Mouse (Mus musculus): ENCODE data around the gene Cela3a.
"Not testable (repeated sequence)": the region's sequence is repeated elsewhere in the genome, so short reads cannot be mapped to it uniquely, and the experiment has no call there.

Gene Cela3a

DNA sequence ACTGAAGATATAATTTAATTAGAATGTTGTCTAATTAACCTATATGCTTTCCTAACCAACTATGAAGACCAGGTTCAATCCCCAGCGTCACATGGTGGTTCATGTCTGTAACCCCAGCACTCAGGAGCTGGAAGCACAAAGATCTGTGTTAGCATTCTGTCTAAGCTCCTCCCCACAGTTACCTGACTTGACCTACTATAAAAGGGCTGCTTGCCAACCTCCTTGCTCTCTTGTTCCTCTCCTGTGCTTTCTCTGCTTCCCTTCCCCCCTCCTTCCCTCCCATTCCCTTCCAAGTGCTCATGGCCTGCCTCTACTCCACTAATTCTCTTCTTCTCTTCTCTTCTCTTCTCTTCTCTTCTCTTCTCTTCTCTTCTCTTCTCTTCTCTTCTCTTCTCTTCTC lies 5.3 kb upstream of the Cela3a start:
- DNase-seq (ENCODE audit: low spot score in 2 of 2), result no peak

DNA sequence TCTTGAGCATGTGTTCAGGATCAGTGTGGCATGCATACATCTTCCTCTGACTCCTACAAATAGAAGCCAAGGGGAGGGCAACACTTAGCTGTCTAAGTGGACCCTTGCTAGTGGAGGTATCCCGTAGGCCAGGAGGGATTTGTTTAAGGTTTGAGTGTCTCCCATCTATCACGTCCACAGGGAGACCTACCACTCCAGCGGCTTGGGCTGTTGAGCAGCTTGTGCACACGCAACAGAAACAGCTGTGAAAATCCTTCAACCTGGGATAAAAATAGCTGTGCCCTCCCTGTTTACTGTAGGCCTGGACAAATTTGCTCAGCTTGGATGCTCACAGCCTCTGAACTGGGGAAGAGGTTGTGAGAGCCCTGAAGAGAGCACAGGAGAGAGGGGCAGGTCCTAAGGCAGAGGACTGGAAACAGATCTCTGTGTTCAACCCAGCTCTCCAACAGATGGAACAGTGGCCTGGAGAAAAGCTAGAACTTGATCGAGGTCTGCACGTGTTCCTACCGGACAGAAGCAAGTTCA lies 2.7 kb upstream of the Cela3a start:
- DNase-seq (ENCODE audit: low spot score in 2 of 2), result not testable (repeated sequence)

DNA sequence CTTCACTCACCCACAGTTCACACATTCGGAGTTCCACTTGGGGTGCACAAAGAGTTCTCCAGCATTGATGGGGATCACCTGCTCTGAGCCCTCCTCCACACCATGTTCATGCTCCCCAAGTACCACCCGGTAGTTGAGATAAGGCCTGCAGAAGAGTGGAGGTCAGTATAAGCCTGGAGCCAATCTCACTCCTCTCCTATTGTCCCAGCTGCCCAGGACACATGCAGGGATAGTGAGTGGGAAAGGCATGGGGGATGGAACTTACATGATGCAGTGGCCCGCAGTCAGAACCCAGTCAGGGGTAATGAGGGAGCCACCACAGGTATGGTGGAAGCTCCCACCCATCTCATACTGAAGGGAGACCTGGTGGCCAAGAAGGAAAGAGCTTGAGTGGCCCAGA lies 4.0 kb downstream of the Cela3a start:
- no peak for DNase-seq (ENCODE audit: low spot score in 2 of 2)

DNA sequence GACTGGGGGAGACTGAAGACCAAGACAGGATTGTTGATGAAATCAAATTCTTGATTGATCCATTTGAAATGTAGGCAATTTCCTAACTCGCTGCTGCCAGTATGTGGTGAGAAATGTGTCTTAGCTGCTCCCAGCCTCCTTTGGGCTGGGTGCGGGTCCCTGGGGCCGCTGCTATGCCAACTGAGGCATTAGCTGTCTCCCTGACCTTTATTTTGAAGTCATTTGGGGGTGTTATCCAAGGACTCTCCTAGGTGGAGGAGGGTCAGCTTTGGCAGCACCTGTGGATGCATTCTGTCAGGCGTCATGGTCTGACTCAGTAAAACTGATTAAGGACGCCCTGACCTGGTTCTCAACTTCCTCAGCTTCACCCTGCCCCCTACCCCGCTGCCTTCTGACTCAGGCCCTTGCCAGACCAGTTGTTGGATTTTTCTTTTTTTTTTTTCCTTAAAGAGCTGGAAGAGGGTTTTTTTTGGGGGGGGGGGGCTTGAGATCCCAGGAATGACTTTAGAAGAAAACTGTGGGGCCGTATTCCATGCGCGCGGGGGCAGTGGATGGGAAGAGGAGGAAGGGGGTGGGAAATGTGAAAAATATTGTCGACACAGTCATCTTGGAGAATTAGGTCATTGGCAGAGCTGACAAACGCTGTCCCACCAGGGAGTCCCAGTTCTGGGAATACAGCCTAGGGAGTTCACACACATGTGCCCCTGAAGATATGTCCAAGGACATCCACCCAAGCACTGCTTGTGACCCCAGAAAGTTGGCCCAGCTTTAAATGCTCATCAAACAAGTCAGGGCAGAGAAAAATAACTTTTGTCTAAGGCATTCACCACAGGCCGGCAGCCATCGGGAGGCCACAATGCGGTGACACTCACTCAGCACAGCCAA lies 12.7 kb downstream of the Cela3a start:
- no peak for DNase-seq (ENCODE audit: low spot score in 2 of 2)

DNA sequence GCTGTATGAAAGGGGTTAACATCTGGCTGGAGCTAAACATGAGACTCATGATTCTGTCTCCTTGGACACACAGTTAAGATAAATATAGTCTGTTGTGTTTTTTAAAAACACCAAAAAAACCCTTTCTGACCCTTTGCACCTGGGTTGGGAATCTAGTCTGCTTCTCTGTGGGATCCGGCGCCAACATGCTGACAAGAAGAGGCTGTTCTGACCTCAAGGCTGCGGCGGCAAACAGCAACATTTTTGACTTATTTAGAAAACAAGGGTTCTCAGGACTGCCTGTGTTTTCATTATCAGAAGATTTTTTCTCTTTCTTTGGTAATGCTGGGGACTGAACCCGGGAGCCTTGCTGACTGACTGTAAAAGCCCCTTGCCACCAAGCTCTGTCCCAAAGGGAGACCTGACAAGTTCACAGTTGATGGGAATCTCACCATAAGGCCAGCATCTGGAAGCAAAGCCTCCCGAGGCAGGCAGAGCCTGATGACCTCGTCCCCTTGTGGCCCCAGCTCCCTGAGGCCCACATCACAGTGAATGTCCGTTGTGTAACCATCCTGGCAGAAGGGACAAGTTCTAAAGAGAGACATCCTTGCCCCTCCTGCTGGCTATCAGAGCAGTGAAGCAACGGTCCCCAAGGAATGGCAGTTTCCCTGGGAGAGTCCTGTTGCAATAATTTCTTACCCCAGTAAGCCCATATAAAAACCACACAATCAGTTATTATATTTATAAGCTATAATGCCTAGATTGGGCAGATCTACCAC lies 16.0 kb downstream of the Cela3a start:
- no peak for DNase-seq (ENCODE audit: low spot score in 2 of 2)

DNA sequence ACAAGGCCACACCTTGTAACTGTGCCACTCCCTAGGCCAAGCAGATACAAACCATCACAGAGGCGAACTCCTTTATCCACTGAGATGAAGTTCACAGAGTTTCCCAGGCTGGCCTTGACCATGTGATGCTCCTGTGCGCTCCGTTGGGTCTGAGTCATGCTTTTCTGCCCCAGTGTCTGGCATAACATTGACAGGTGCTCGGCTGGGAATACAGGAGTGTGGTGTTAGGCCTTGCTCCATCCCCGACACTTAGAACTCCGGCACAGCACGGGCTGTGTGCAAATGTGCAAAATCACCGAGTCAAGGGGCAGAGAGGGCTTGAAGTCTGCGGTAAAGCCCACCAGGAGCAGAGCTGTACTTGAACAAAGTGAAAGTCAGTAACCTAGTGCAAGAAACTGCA lies 16.7 kb downstream of the Cela3a start:
- no peak for DNase-seq (ENCODE audit: low spot score in 2 of 2)

DNA sequence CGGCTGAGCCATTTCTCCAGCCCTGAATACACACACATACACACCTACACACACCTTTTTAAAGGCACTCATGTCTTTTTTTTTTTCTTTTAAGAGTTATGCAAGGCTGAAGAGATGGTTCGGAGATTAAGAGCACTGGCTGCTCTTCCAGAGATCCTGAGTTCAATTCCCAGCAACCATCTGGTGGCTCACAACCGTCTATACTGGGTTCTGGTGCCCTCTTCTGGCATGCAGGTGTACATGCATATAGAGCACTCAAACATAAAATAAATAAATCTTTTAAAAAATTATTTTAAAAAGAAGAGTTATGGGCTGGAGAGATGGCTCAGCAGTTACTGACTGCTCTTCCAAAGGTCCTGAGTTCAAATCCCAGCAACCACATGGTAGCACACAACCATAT lies 18.3 kb downstream of the Cela3a start:
- no peak for DNase-seq (ENCODE audit: low spot score in 2 of 2)

DNA sequence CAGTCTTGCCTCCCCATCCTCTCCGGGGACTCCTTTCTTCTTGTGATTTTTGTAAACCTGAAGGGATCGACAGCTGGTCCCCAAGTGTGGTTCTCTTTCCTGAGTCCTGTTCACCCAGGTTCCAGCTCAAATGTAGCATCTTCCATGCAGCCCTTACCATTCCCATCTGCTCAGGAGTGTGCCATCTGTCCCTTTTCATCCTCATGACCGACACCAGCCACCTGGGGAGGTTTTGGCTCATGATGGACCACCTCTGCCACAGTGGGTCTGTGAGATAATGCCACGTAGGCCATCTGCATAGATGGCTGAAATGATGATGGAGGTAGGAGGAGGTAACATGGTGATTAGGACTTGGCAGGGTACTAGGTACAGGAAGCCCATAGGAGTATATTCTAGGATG lies 19.4 kb downstream of the Cela3a start:
- no peak for DNase-seq (ENCODE audit: low spot score in 2 of 2)

DNA sequence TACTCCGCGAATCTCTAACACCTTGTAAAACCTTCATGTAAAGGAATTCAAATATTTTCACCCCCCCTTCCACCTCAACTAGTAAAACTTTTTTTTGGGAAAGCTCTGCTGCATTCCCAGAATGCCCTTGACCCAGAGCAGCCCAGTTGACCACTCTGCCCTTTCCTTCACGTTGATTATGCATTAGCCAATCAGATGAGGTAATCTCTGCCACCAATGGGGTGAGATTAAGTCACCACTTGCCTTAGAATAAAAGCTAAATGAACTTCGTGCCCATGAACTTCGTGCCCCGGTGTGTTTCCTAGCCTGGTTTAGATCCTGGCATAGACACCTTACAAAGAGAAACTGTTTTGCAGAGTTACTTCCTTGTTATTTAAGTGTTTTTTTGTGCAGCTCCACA lies 20.6 kb downstream of the Cela3a start:
- no peak for DNase-seq (ENCODE audit: low spot score in 2 of 2)

DNA sequence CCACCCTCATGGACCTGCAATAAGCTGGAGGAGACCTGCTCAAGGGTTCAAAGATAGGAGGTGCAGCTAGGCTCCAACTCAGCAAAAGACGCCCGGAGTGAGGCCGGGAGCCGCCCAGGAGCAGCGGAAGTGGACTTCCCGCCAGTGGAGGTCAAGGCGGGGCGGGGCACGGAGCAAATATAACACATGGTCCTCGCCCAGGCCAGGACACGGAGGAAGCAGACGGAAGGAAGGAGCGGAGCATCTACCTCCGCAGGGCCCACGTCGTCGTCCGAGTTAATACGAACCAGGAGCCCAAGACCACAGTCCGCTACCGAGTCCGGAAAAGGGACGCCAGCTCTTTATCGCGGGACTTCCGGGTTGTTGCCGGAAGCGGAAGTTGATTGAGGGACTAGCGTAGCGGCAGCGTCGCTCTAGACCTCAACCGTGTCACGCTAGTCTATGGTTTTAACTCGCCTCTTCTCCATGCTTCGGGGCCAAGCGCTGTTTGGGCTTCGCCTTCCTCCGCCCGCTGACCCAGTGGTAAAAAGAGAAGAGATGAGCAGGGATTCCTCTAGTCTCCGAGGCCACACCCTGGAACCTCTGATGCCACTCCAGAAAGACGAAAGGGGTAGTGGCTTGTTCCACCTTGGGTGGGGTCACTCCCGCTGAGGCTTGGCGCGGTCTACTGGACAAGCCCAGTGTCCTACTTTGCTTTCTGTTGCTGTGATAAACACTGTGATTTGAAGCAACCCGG lies 21.4 kb downstream of the Cela3a start:
- DNase-seq (ENCODE audit: low spot score in 2 of 2), result peak; percentile 75 to 84

DNA sequence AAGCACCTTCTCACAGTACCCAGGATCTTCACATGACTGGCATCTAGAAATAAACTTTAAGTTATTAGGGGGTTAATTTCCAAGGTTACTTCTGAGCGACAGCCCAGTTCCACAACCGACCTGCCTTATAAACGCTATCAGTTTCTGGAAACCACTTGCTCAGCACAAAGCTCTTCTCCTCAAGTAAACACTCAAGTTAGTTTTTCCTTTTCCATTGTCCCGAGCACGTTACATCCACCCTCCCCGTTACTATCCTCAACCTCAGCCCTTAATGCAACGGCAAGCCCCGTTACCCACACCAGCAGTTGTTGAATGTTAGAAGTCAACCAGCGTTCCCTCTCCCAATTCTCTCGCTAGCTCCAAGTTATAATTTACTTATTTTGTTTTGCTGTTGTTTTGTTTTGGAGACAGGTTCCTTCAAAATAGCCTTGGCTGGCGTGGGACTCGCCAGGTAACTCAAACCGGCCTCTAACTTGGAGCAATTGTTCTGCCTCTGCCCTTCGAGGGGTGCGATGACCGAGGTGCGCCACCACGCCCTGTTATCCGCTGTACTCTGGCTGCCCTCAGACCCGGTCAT lies 22.0 kb downstream of the Cela3a start:
- no peak for DNase-seq (ENCODE audit: low spot score in 2 of 2)

DNA sequence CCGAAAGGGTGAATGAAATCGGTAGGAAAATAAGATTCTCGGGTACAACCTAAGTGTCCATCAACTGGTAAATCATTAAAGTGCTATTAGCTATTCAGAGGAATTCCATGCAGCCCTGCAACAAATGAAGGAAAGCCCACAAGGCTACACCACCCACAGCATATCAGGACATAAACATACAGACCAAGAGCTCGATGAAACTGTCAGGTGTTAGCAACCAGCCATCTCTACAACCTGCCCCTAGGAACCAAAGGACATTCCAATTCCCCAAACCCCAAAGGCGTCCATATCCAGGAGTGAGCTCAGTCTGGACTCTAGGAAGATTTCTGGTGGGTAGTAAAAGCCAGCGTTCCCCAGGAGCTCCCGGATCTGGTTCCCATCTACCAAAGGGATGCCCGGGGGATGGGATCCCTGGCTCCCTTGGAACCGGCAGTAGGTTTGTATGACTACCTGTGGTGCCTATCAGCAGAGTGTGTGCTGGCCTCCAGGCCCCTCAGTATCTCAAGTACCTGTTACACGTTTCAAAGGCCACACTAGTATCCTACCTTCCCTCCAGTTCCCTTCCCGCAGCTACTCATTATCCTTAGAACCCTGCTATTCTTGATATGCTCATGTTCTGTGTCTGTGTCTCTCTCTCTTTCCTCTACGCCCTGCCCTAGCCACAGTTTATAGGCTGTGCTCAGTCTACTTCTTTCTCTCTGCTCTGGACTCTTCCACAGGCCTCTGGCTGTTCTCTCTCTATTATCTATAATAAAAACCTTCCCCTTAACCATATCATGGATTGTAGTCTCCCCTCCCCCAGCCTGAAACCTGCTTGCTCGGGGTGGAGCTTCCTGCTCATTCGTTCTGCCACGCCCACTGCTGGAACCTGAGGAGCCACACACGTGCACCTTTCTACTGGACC lies 28.6 kb downstream of the Cela3a start:
- no peak for DNase-seq (ENCODE audit: low spot score in 2 of 2)

DNA sequence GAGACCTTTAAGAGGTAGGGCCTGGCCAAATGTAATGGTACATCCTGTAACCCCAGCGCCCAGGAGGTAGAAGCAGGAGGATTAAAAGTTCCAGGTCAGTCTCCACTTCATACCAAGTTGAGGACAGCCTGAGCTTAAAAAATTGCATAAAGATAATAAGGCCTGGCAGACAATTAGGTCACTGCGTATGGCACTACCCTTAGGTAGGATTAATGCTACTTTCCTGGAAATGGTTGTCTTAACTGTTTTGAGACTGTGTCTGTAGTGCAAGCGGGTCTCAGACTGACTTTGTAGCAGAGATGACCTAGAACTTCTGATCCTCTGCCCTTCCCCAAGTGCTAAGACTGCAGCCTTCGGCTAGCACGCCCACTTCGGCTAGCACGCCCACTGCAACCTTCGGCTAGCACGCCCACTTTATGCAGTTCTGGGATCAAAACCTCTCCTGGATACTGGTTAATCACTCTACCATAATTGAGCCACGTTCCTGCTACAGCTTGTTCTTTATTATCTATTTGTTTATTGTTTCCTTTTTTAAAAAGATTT lies 29.8 kb downstream of the Cela3a start:
- DNase-seq (ENCODE audit: low spot score in 2 of 2), result no peak

DNA sequence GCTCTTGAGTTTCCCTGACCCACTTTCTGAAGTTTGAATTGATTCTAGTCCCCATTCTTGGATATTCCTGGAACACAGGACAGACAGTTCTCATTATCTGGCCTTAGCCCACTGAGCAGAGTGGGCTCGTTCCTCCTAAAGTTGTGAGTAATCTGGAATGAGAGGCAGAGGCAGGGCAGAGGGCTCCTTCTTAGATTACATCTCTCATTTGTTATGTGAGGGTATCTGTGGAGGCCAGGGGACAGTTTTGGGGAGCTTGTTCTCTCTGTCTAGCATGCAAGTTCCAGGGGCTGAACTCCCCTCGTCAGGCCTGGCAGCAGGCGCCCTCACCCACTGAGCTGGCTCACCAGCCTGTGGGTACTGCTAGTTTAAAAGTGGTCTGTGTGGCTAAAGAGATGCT lies 30.5 kb downstream of the Cela3a start:
- DNase-seq (ENCODE audit: low spot score in 2 of 2), result no peak

DNA sequence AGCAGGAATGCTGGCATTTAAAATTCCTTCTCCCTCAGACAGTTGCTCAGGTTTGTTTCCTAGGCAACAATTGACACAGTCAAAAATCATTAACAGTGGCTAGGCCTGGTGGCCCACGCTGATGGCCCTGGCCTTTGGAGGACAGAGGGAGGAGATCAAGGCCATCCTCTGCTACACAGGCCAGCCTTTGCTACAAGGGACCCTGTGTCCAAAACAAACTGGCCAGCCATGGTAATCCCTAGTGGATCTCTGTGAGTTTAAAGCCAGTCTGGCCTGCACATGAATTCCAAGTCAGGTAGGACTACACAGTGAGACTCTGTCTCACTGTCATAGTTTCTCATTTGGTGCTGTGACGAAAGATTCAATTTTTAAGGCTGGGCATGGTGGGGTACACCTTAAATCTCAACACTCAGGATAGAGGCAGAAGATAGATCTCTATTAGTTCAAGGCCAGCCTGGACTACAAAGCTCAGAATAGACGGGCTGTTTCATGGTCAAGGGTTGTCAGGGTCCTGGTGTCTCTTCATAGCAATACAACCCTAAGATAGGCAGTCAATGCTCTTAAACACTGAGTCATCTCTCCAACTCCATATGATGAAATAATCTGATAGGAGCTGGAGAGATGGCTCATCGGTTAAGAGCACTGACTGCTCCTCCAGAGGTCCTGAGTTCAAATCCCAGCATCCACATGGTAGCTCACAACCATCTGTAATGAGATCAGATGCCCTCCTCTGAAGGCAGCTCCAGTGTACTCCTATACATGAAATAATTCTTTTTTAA lies 31.9 kb downstream of the Cela3a start:
- DNase-seq (ENCODE audit: low spot score in 2 of 2), result no peak

DNA sequence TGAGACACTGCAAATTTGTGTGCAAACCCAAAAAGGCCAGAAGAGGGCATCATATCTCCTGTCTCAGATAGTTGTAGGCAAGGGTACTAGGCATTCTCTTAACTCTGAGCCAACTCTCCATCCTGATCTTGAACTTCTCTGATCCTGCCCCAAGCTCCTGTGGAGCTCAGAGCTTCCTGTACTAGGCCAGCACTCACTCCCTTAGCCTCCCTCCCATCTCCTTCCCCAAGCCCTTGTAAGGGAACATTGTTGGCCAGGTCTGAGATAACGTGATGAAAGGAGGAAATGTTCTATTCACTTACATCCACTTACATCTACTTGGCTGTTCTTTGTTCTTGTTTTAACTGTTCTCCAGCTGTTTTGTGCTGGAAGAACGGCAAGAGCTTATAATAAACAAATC lies 32.8 kb downstream of the Cela3a start:
- DNase-seq (ENCODE audit: low spot score in 2 of 2), result no peak

DNA sequence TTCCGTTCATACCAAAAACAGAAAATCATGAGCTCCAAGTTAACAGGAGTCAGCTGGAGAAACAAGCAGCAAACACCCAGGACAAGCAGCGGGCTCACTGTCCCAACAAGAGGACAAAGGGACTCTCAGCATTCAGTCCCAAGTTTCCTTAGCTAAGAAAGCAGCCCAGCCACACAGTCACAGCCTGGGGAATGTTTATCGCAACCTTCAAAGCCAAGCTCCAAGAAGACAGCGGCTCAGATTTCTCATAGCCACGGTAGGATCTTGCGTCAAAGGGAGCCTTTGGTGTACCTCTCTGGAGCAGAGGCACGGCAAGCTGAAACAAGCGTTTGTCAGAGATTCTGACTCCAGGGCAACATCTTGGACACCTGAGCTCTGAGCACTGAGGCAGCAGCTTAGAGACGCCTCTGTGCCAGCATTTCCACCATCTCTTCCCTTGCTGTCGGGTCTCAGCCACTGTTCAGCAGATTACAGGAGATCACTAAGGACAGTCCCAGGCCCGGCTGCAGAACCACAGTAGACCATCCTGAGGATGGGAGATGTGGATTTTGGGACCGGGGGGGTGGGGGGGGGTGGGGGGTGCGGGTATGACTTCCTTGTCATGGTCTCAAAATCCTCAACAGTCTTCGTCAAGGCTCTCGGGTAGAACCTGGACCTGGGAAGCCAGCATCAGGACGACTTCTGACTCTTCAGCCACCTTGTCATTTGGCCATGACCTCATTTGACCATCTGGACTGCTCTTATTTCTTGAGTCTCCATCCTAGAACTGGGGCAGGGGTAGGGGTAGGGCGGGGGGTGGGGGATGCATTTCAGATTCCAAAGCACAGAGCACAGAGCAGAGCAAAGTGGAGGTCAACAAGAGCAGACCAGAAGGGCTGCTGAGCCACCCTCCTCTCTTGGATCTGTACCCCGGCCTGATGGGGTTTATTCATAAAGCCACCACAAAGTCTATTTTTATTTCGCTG lies 34.0 kb downstream of the Cela3a start:
- DNase-seq (ENCODE audit: low spot score in 2 of 2), result no peak

DNA sequence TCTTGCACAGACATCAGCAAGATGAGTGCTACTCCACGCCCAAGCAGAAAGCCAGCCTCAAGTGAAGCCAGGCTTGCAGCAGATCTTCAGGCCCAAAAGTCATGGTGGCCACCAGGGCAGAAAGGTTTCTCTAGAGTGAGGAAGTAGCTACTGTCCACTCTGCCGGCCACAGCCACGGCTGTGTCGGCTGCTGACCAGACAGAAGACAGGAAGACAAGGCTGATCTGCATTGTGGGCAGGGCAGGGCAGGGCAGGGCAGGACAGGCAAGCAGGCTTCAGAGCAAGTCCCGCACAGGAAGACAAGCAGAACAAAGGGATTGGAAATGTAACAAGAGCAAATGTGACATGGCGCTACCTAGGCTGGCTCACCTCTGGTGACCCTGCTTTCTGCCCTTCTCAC lies 35.9 kb downstream of the Cela3a start:
- no peak for DNase-seq (ENCODE audit: low spot score in 2 of 2)
